Mouse (Mus musculus) lung, postnatal 0 days (tissue): ENCODE measurements around the gene Nat8.
"Not testable (repeated sequence)": the region's sequence is repeated elsewhere in the genome, so short reads cannot be mapped to it uniquely, and the experiment has no call there.

ENCODE experiments used
- CTCF ChIP-seq: IDR thresholded peaks from 2 replicates; pipeline ENCODE4 v1.5.1; 2016; ENCODE audit warnings: antibody characterized with exemption, mild to moderate bottlenecking
- EP300 ChIP-seq: IDR thresholded peaks from 2 replicates; pipeline ENCODE4 v1.6.1; 2016; ENCODE audit warnings: antibody characterized with exemption, mild to moderate bottlenecking, control low read depth

GRCm38 (mm10) chr6:85869006-85869405, 37.1 kb upstream of the Nat8 start, which contains the start of gene Nat8f2:
- TF ChIP-seq CTCF, EP300: not testable (repeated sequence)
